Mouse (Mus musculus): ENCODE results near the gene Dctn5.

- TF ChIP-seq CTCF (IDR thresholded peaks at IDR 0.05; ENCODE audit: borderline replicate concordance, insufficient read depth, low read length) (no peak), POLR2A (IDR thresholded peaks at IDR 0.05; ENCODE audit: low read depth, low read length) (no peak)
Measured at GRCm38 (mm10) chr7:122140991-122141390, 8.2 kb downstream of the Dctn5 start.

Data from embryonic fibroblast, embryonic 13.5 days (primary cell).